Mouse (Mus musculus) gastrocnemius, adult 18-20 months (tissue): ENCODE data around the gene Rnf217. TPM values are rescaled to one million over a fixed set of nuclear protein-coding genes. Genes with fewer than 3 reads are reported as not detected.

ENCODE experiments used
- DNase-seq: peaks from one replicate; pipeline ENCODE4 v3.0.0; 2021; ENCODE audit warnings: low spot score
- long read RNA-seq, 2 experiments: library from polyadenylated mRNA; stranded (forward); transcript quantifications; one replicate each; pipeline ENCODE4 v2.0.0; 2021
- total RNA-seq, 2 experiments: library from RNA; stranded (reverse); gene quantifications; 2 replicates each; pipeline ENCODE4 v1.2.3; 2021

The Rnf217 gene
- total RNA-seq = 1 to 10 TPM; 7.5 to 8.5 TPM
- long read RNA-seq, experiment 1, full-length matches to known transcripts = 26 of 31 reads
- long read RNA-seq, experiment 1, partial matches to known transcripts = 0 of 31 reads
- long read RNA-seq, experiment 1, other reads (novel, unspliced or antisense) = 5 of 31 reads
- long read RNA-seq, experiment 2, full-length matches to known transcripts = 26 of 33 reads
- long read RNA-seq, experiment 2, partial matches to known transcripts = 3 of 33 reads
- long read RNA-seq, experiment 2, other reads (novel, unspliced or antisense) = 4 of 33 reads

DNA sequence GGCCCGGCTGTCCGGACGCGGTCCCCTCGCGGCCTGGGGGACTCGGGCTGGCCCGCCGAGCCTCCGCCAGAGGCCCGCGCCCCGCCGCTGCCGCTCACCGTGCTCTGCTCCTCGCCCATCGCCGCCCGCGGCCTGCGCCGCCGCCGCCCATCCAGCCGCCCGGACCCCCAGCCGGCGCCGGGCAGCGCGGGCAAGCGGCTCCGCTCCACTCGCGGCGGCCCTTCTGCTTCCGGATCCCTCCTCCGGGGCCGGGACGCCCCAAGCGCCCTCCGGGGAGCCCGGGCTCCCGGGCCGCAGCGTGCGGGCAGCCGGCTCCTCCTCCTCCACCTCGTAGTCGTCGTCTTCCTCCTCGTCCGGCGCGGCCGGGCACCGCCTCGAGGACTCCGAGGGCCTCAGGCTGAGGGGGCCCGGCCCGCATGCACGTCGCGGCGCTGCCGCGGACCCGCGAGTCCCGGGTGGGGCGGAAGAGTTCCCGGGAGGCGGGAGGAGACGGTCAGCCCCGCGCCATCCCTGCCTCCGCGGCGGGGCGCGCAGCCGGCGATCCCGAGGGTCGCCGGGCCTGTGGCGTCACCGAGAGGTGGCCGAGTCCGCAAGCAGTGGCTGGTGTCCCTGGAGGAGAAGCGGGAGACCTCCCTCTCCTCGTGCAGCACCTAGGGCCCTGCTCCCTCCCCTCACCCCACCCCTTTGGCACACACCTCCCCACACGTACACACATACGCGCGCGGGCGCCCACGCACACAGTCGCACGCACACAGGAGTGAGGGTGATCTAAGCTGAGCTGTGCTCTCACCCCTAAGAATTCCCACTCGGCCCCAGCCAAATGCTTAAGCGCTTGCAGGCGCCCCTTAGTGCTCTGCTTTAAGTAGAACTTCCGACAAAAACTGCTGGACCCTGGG lies at the start of gene Rnf217:
Gene Rnf217, minus strand, starts transcription at position 119 of the 896 bp plus-strand sequence.
- peak; percentile 37 for DNase-seq

DNA sequence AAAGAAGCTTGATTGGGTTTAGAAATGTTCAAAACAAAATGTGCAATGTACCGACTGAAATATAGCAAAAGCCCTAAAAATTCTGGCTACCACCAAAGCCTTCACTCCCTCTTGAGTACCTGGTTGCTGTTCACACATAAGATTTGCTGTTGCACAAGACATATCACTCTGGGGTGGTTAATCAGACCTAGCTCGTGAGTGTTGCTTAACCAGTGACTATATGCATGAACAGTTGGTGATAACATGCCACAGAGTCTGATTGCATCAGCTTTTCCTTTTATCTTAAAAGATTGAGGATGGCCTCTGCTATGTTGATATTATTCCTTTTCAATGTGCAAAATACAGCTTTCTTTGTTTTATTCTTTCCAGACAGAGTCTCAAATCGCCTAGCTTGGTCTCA lies 38.3 kb upstream of the Rnf217 start:
- no peak for DNase-seq

DNA sequence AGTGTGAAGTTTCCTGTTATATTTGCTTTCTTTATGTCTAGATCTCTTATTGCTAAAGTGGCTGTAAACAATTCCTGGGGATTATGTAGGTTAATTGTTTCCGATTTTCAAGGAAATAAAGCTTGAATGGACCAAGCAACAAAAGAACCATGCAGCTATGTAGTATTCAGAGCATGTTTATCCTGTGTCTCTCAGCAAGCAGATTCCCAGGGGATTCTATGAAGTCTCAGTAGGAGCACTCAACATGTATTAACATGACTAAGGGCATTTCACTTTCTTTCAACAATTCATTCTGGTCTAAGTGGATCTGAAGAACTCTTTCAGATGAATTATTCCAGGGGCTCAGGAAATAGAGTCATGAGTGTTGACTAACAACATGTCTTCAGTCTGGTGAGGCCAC lies 37.1 kb upstream of the Rnf217 start:
- no peak for DNase-seq

DNA sequence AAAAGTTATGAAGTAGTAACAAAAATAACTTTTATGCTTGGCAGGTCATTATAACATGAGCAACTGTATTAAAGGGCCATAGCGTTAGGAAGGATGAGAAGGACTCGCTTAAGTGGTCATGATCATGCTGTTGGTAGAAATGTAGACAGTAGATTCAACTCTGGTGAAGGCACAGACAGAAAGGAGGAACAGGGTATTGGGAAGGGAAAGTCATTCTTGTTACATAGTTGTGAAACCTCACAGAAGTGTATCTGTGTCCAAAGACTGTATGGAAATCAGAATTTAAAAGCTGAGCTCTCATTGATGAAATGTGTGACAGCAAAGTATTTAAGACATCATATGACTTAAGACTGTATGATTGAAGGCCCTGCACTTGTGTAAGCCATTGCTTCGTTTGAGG lies 26.1 kb upstream of the Rnf217 start:
- no peak for DNase-seq

DNA sequence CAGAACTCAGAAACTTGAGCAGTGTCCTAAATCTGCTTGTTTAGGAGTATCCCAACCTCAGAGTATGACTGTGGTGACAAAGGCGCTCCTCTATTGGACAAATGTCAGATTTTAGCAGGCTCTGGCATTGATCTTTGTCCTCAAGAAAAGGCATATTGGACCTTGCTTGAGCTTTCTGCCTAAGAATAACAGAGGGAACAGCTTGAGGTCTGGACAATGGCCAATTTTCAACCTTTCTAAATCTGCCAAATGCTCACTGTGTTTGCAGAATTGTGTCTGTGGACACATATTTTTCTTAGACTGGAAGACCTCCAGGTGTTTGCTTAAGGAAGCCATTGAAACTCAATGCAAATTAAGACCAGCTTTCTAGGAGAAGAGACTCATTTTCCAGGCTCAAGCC lies 23.0 kb upstream of the Rnf217 start:
- DNase-seq = no peak

DNA sequence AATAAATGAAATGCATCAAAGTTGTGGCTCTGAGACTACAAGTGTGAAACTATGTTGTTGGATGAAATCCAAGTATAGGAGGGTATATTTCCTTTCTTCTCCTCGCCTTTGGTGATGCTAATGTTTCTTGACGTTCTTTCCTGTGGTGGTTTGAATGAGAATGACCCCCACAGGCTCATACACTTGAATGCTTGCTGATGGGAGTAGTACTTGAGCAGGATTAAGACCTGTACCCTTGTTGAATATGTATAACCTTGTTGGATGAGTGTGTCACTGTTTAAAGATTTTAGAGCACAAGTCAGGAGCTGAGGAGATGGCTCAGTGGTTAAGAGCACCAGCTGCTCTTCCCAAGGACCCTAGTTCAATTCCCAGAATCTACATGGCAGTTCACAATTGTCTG lies 6.4 kb upstream of the Rnf217 start:
- no peak for DNase-seq

DNA sequence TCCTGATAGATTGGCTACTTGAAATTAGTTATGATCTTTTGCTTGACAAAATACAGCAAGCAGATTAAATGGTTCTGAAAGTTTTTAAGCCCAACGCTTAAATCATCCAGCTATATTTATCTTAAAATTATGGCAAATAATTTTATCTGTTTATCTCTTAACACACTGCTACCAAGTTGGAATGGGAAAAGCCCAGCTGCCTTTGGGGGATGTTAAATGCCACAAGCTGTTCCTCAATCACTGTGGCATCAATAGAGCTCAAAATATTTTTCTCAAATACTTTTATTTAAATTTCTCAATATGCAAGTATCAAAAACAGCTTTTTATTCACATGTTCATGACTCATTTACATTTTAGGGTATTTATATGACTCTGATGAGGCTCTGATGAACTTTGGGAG lies 5.1 kb upstream of the Rnf217 start:
- DNase-seq = no peak

DNA sequence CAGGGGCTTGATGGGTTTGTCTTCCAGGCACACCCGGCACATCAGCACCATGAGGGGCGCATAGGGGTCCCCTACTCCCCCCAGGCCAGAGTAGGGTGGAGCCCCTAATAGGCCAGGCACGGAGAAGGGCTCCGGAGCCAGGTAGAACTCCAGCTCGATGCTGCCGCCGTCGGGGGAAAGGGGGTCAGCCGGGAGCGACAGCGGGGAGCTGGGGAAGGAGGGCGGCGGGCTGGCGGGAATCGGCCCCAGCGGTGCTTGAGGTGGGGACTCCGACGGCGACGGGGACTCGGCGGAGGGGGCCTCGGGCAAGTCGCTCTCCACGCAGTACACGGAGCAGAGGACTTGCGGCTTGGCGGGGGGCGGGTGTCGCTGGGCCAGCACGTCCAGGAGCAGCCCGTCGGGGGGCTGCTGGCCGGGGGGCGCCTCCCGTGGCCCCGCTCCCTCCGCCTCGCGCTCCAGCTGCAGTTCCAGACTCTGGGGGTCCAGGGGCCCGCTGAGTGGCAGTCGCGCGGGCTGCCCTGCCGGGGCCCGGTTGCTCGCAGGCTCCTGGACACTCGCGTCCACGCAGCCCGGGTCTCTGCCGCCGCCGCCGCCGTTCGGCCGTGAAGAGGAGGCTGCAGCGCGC lies 431 bp downstream of the Rnf217 start:
- DNase-seq = peak; percentile 13

DNA sequence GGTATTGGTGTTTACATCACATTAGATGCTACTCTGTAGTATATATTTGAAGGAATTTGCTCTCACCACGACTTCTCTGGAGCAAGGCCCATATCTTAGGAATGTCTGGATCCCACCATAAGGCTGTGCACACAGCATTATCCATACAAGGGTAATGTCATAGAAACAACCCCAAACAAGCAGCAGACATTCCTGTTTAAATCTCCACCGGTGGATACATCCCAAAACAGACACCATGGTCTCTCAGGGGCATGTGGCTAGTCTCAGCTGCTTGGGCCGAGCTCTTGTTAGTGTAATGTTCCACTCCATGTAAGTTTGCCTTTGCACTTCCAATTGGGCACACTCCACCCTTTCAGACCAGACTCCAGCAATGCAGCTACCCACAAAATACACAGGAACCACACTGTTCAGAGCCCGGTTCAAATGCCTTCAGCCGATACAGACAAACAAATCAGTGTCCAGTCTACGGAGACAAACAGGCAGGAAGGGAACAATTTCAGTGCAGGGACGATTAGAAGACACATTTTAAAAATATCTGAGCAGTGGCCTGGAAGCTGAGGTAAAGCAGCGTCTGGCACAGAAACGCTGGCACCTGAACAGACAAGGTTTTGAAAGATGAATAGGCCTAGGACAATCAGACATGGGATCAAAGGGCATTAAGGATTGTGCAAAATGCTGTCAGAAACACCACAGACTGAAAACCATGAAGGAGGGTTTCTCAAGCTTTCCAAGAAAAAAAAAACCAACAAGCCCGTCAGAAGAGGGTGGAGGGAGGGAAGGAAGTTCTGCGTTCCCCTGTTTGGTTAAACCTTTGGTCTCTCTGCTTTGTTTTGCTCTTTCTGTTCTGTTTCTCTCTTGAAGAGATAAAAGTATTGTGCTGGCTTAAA lies 1.8 kb downstream of the Rnf217 start:
- no peak for DNase-seq

DNA sequence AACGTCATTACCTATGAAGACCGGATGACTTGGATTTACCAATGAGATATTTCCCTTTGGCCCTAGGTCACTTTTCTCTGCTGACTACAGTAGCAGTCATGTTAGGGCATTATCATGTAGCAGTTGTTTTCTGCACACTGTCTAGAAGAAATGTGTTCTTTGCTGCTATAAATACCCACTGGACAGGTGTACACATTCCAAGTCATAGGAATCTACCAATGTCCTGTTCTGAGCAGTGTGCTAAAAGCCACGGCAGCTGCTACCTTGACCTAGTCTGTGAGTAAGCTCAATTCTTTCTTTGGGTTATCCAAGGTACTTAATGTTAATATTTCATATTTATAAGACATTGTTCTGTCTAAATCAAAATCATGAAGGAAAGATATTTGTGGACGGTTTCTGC lies 5.1 kb downstream of the Rnf217 start:
- DNase-seq = no peak

DNA sequence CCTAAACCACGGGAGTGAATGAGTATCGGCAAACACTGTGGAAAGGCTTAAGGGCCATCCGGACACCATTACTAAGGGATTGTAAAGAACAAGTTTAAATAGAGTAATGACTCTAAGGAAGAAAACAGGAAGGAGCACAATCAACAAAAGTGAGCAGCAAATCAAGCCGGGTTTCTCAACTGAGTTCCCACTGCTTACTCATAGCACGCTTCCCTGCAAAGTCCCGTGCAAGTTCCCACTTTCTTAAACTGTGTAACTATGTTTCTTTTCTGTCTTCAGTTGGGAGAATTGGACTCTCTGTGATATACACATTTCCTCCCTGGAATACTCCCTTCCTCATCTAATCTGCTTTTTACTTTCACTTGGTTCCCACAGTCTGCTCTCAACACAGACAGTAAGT lies 8.9 kb downstream of the Rnf217 start:
- no peak for DNase-seq

DNA sequence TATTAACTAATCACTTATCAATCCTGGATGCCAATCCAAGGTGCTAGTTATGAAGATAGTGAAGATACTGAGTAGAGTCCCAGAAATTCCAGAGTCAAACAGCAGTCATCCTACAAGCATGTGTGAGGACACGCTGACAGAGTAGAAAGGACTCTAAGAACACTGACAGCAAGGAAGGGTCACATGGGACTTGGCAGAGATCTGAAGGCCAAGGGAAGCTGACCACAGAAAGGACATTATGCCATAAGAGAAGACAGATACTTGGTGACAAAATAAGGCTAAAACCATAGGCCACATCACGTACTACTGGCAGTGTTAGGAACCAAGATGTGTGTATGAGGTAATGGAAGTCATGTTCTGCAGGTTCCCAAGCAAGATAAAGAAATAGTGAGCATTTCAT lies 11.1 kb downstream of the Rnf217 start:
- no peak for DNase-seq

DNA sequence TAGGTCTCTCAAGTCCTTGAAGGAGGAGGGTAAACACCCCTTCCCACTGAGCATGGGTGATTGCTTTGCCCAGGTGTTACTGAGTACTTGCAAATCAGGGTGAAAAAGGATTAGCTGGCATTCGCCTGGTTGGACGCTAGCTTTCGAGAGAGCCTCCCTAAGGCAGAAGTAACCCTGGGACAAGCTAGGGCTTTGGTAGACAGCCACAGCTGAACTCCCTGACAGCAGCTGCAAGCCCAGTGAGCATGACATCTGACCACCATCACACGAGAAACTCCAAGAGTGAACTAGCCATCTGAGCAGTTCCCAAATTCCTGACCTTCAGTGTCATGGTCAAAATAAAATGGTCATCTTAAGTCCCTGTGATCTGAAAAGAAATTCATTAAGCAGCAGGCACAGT lies 12.2 kb downstream of the Rnf217 start:
- peak; percentile 55 for DNase-seq

DNA sequence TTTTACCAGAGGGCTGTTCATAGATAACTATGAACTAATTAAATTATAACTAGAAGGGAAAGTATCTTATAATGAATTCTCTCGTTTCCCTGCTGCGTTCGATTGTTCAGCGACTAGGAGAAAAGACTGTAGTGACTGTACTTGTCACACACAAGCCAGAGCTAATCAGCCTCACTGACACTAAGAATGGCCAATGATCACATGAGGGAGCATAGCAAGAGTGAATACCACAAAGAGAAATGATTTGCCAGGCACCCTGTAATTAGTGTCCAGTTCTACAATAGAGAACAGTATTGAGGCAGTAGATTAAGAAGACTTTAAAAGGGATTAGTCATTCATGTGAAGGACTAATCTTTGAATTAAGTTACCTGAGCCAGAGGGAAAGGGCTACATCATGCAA lies 13.7 kb downstream of the Rnf217 start:
- no peak for DNase-seq

DNA sequence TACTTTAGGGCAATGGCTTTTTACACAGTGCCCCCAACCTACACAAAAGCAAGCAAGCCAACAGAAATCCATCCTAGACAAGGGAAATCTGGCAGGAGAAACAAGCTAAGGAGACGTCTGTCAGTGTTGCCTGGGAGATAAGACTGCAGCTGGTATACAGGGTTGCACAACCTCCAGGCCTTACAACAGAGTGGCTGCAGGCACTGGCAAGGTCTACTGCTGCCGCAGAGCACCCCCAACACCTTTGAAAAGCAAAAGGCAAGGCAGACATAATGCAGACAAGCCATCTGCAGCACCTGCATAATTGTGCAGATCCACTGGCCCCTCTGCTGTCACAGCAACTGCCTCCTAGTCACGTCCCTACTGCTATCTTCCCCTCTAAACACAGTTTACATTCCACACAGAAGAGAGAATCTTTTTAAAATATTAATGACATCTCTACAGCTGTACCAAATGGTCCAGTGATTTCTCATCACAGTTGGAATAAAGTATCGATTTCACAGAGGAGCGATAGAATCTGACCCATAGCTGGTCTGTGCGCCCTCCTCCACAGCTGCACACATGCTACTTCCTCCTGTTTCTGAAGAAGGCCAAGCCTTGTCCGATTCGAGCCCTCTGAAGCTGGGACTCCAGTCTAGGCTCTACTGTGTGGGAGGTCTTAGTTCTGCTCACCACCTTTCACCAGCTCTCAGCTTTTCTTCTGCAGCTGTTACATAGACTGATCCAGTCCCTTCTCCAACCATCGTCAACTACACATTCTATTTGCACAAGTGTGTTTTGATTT lies 16.1 kb downstream of the Rnf217 start:
- no peak for DNase-seq

DNA sequence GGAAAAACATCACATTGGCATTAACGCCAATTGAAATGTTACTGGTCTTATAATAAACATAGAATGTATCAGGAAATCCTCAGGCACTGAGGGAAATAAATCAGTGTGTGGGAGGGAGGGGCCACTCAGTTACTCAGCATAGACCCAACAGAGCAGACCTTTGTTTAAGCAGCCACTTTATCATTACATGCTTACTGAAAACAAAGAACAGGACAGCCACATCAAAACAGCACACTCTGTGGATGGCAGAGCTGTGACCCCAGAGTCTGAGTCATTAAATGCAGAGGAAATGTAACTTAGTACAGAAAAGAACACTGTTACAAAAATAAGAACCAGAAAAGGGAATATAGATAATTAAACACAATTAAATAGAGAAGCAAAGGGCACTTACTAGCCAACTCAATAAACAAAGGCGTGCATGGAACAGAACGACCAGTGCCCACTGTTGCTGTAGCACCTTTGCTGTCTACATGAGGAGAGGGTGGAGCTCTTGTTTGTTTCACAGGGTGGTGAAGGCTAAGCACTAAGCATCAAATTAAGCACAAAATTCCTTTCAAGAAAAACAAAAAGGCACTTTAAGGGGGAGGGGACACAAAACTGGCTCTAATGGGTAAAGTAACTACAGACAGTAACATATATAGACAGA lies 16.8 kb downstream of the Rnf217 start:
- no peak for DNase-seq

DNA sequence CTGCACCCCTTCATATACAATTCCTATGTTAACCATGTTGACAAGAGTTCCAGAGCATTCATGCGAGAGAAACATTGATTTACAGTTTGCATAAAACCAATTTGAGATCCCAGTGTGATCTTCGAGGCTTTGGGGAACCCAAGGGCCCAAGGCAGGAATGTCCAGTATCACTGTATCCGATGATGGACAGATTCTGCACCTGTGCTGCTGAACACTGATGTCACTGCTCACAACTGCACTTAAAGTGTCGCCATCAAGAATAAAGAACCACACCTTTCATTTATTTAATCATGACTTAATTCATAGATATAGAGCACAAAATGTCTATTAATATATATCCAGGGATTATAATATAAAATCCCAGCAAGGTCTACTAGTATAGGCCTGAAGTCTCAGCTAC lies 28.3 kb downstream of the Rnf217 start:
- no peak for DNase-seq

DNA sequence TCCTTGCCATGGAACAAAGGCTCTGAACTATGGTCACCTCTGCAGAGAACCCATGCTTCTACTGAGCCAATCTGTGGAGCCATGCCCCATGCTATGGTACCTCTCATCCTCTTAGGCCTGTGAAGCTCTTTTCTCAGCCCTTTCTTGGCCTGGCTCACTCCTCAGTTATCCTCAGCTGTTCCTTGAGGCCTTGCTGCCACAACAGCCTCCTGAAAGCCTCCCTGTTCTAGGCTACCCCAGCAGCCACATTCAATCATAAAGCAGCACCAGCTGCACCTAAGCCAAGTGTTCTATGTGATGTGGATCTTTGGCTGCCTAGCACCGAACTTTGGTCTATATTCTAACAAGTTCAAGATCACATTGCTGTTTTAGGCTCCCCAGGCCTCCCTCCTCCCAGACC lies 28.9 kb downstream of the Rnf217 start:
- no peak for DNase-seq

DNA sequence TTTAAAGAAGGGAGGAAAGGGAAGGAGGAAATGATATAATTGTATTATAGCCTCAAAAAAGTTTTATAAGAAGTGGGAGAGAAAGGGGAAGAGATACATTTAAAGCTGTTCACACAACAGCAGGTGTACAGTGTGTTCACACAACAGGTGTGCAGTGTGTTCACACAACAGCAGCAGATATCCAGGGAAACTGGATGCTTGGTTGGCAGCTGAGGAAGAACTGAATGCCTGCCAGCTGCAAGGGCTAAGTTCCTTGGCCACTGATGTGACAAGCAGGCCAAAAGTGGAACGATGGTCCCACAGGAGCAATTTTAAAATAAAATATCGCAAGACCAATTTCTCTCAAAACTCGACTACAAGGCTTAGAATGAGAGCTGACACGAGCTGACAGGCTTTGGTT lies 35.7 kb downstream of the Rnf217 start:
- peak; percentile 30 for DNase-seq

DNA sequence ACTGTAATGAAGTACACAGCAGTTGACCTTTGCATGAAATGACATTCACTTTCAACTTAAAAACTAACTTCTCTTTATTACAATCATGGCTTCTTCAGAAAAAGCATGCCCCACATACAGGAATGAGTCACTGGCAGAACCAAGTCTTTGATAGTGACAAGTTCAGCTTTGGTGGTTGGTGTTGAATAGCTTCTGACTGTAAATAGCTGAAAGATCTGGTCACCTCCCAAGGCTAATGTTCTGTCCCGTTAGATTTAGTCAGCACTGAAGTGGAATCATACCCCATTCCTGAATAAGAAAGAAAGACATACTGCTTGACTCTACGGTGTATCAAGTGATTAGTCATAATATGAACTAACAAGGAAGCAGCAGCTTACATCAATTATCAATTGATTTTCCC lies 51.7 kb downstream of the Rnf217 start:
- no peak for DNase-seq
